Mouse (Mus musculus) olfactory bulb, adult 2 months (tissue): ENCODE results near the gene Vrk1.

ENCODE experiments used
- CTCF ChIP-seq: fragments of 200-500 bp; IDR thresholded peaks from 2 replicates; pipeline ENCODE4 v1.5.1; 2012; ENCODE audit warnings: low read depth, mild to moderate bottlenecking, low read length, moderate library complexity; ENCODE audit not compliant: insufficient read depth
- POLR2A ChIP-seq: fragments of 200-500 bp; IDR thresholded peaks from 2 replicates; pipeline ENCODE4 v1.6.1; 2012; ENCODE audit warnings: mild to moderate bottlenecking, low read depth, low read length, moderate library complexity; ENCODE audit not compliant: insufficient read depth

GRCm38 (mm10) chr12:106027372-106027771 is 17.3 kb downstream of the Vrk1 start:
- TF ChIP-seq POLR2A: no peak
- no peak for TF ChIP-seq CTCF
